Mouse (Mus musculus) testis, adult 2 months (tissue): ENCODE results near the gene Itga5.

ENCODE experiments used
- CTCF ChIP-seq: fragments of 200-500 bp; IDR thresholded peaks from 2 replicates; pipeline ENCODE4 v1.5.1; 2012; ENCODE audit warnings: low read depth, mild to moderate bottlenecking, inconsistent platforms, low read length, moderate library complexity; ENCODE audit not compliant: control insufficient read depth, insufficient read depth, insufficient replicate concordance
- POLR2A ChIP-seq: fragments of 200-500 bp; IDR thresholded peaks from 2 replicates; pipeline ENCODE4 v1.6.1; 2012; ENCODE audit warnings: low read depth, mild to moderate bottlenecking, inconsistent platforms, low read length, moderate library complexity; ENCODE audit not compliant: control insufficient read depth

- TF ChIP-seq CTCF (no peak), POLR2A (no peak)
Observed at GRCm38 (mm10) chr15:103340786-103341185, 25.8 kb downstream of the Itga5 start.
